ENCODE assay signal across 11 mouse cellular contexts in the genomic region with DNA sequence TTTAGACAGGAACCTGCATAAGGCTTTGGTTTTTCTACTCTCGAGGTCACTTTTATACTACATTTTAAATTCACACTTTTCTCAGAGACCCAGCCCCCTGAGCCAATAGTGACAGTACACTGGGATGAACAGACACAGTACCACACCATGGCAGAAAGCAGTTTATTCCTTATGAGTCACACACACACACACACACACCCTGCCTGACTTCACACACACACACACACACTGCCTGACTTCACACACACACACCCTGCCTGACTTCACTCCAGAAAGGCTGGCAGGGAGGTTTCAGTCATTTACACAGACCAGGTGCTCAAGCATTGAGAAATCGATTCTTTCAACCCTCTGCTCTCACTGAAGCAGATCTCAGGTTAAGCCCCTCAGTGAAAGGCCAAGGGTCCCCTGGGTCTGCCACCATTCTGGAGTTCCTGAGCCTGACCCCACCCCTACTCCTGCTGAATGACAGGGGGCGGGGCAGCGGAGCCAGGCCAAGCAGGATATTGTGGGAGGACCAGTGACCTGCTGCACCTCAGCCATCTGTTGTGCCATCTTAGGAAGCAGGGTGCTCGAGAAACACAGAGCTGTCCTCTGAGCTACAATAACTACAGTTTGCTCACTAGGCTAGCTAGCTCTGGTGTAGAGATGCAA. TPM values are rescaled to one million over a fixed set of nuclear protein-coding genes. Genes with fewer than 3 reads are reported as not detected.
DNase-seq lines count a peak whose midpoint lies in the region; ATAC-seq and TF ChIP-seq lines count a peak whose summit lies in the region.
"Had no signal": no experiment of that assay in that cellular context is flagged by ENCODE, and none has a peak within 500 bp of the region (broad histone marks: within the 10 kb centered on the region; RNA-seq: fewer than 3 reads in every experiment).

No protein-coding gene starts in this region.

- DNase-seq in forebrain, embryonic 11.5 days (ENCODE audit: low spot score): no peak
- DNase-seq in neural tube, embryonic 10.5 days (ENCODE audit: extremely low spot score, low spot score): peak; percentile 34
- no peak for DNase-seq in liver, postnatal 0 days
- no peak for DNase-seq in natural killer cell, adult 2 months (ENCODE audit: low spot score in 2 of 2)
- DNase-seq in frontal cortex, postnatal 10 days (ENCODE audit: low spot score in 2 of 2): no peak
- DNase-seq: cerebellum, adult 2 months; heart, postnatal 4 days had no signal

- no peak overlapping the region for H3K9ac ChIP-seq in forebrain, embryonic 11.5 days (ENCODE audit: low read length)
- no peak overlapping the region for H3K9ac ChIP-seq in forebrain, embryonic 16.5 days (replicated peaks; ENCODE audit: low read depth, low read length)
- no peak overlapping the region for H3K9ac ChIP-seq in neural tube, embryonic 15.5 days (replicated peaks)
- no peak overlapping the region for H3K9ac ChIP-seq in liver, postnatal 0 days (replicated peaks)

- H3K4me1 ChIP-seq in forebrain, embryonic 11.5 days (replicated peaks; ENCODE audit: control insufficient read depth, insufficient read depth, low read length): peaks cover 4% of the 10 kb centered on the region; the same call in 1 of the 2 replicates
- no peaks in the 10 kb centered on the region for H3K4me1 ChIP-seq in forebrain, embryonic 16.5 days (replicated peaks; ENCODE audit: control insufficient read depth, insufficient read depth, low read length)
- no peaks in the 10 kb centered on the region for H3K4me1 ChIP-seq in neural tube, embryonic 15.5 days
- H3K4me1 ChIP-seq in liver, postnatal 0 days (ENCODE audit: insufficient read depth): no peaks in the 10 kb centered on the region

- TF ChIP-seq CTCF in liver, postnatal 0 days (IDR thresholded peaks at IDR 0.05; ENCODE audit: low read depth): no peak

- no peak overlapping the region for H3K27ac ChIP-seq in forebrain, embryonic 11.5 days (ENCODE audit: low read depth, low read length)
- H3K27ac ChIP-seq in forebrain, embryonic 16.5 days (ENCODE audit: low read length): no peak overlapping the region
- H3K27ac ChIP-seq in neural tube, embryonic 15.5 days (replicated peaks): no peak overlapping the region
- H3K27ac ChIP-seq in liver, postnatal 0 days (ENCODE audit: low read depth): no peak overlapping the region

- no peaks in the 10 kb centered on the region for H3K36me3 ChIP-seq in forebrain, embryonic 11.5 days (ENCODE audit: control insufficient read depth, insufficient read depth, low read length)
- H3K36me3 ChIP-seq in forebrain, embryonic 16.5 days (ENCODE audit: control insufficient read depth, insufficient read depth): no peaks in the 10 kb centered on the region
- H3K36me3 ChIP-seq in neural tube, embryonic 15.5 days: no peaks in the 10 kb centered on the region
- peaks cover 5% of the 10 kb centered on the region for H3K36me3 ChIP-seq in liver, postnatal 0 days (replicated peaks; ENCODE audit: insufficient read depth, low read length)

- no peak for TF ChIP-seq EP300 in liver, postnatal 0 days (IDR thresholded peaks at IDR 0.05; ENCODE audit: low read depth)

- 35% methylated on average over 5 of the region's 5 CpGs for WGBS in forebrain, embryonic 11.5 days
- WGBS in forebrain, embryonic 16.5 days: 44% methylated on average over 5 of the region's 5 CpGs
- 60% methylated on average over 5 of the region's 5 CpGs for WGBS in neural tube, embryonic 15.5 days
- 64% methylated on average over 5 of the region's 5 CpGs for WGBS in liver, postnatal 0 days (ENCODE audit: insufficient replicate concordance)

- H3K4me3 ChIP-seq in forebrain, embryonic 11.5 days (ENCODE audit: low read depth, low read length): no peak overlapping the region
- H3K4me3 ChIP-seq in forebrain, embryonic 16.5 days (replicated peaks; ENCODE audit: low read length): no peak overlapping the region
- H3K4me3 ChIP-seq in neural tube, embryonic 15.5 days (replicated peaks): no peak overlapping the region
- H3K4me3 ChIP-seq in liver, postnatal 0 days (ENCODE audit: low read depth, low read length): no peak overlapping the region
- H3K4me3 ChIP-seq: myocyte had no signal

- no peaks in the 10 kb centered on the region for H3K9me3 ChIP-seq in forebrain, embryonic 11.5 days (ENCODE audit: control insufficient read depth, low read length)
- H3K9me3 ChIP-seq in forebrain, embryonic 16.5 days (ENCODE audit: control insufficient read depth, low read length): no peaks in the 10 kb centered on the region
- no peaks in the 10 kb centered on the region for H3K9me3 ChIP-seq in neural tube, embryonic 15.5 days (replicated peaks)
- no peaks in the 10 kb centered on the region for H3K9me3 ChIP-seq in liver, postnatal 0 days (ENCODE audit: low read length)

- H3K27me3 ChIP-seq in forebrain, embryonic 11.5 days (ENCODE audit: control insufficient read depth, insufficient read depth, low read length): no peaks in the 10 kb centered on the region
- H3K27me3 ChIP-seq in forebrain, embryonic 16.5 days (replicated peaks; ENCODE audit: control insufficient read depth, insufficient read depth, low read length): no peaks in the 10 kb centered on the region
- no peaks in the 10 kb centered on the region for H3K27me3 ChIP-seq in neural tube, embryonic 15.5 days (replicated peaks)
- H3K27me3 ChIP-seq in liver, postnatal 0 days (ENCODE audit: insufficient read depth, low read length): no peaks in the 10 kb centered on the region

- ATAC-seq in forebrain, embryonic 11.5 days (replicated peaks; ENCODE audit: low FRiP score): peak; percentile 65
- ATAC-seq in forebrain, embryonic 16.5 days: no peak
- ATAC-seq in neural tube, embryonic 15.5 days (ENCODE audit: low FRiP score): no peak
- peak; percentile 21; the same call in 1 of the 2 replicates for ATAC-seq in liver, postnatal 0 days
- no peak for ATAC-seq in erythroid progenitor cell, adult 5-6 weeks (replicated peaks; ENCODE audit: low FRiP score, poor library complexity, severe bottlenecking)

- no peak overlapping the region for H3K4me2 ChIP-seq in forebrain, embryonic 11.5 days (ENCODE audit: low read depth, low read length, severe bottlenecking)
- H3K4me2 ChIP-seq in forebrain, embryonic 16.5 days (ENCODE audit: low read length): no peak overlapping the region
- no peak overlapping the region for H3K4me2 ChIP-seq in neural tube, embryonic 15.5 days
- no peak overlapping the region for H3K4me2 ChIP-seq in liver, postnatal 0 days (ENCODE audit: low read depth, low read length)

RNA-seq across cellular contexts. Expression of gene Fam133b, which starts 16.5 kb away (rescaled TPM):
- 37.9 and 43.7 TPM in 2 replicates for polyA plus RNA-seq in forebrain, embryonic 11.5 days (2014; fragmentation: Nextera tagmentation; extraction: Ambion mirVana)
- polyA plus RNA-seq in forebrain, embryonic 16.5 days (2015; fragmentation: Nextera tagmentation; extraction: Ambion mirVana): 25.5 and 27.9 TPM in 2 replicates
- 21.9 and 23.6 TPM in 2 replicates for polyA plus RNA-seq in neural tube, embryonic 15.5 days (2015; fragmentation: Nextera tagmentation; extraction: Ambion mirVana)
- 10.6 and 11.1 TPM in 2 replicates for polyA plus RNA-seq in liver, postnatal 0 days (2015; fragmentation: Nextera tagmentation; extraction: Ambion mirVana)
- total RNA-seq in erythroid progenitor cell, adult 5-6 weeks (2015; ENCODE audit: low replicate concordance): 57.0 and 58.4 TPM in 2 replicates
- 102 and 153 TPM in 2 replicates for total RNA-seq in erythroid progenitor cell, adult 5-6 weeks (2017; ENCODE audit: low replicate concordance)

RNA-seq across cellular contexts. Expression of gene 1700109H08Rik, which starts 44.2 kb away (rescaled TPM):
- 3.9 and 4.9 TPM in 2 replicates for polyA plus RNA-seq in forebrain, embryonic 11.5 days (2014; fragmentation: Nextera tagmentation; extraction: Ambion mirVana)
- 2.2 and 3.5 TPM in 2 replicates for polyA plus RNA-seq in forebrain, embryonic 16.5 days (2015; fragmentation: Nextera tagmentation; extraction: Ambion mirVana)
- 2.4 and 2.7 TPM in 2 replicates for polyA plus RNA-seq in neural tube, embryonic 15.5 days (2015; fragmentation: Nextera tagmentation; extraction: Ambion mirVana)
- 0.32 and 0.65 TPM in 2 replicates for polyA plus RNA-seq in liver, postnatal 0 days (2015; fragmentation: Nextera tagmentation; extraction: Ambion mirVana)
- total RNA-seq in erythroid progenitor cell, adult 5-6 weeks (2015; ENCODE audit: low replicate concordance): 32.4 and 38.6 TPM in 2 replicates
- total RNA-seq in erythroid progenitor cell, adult 5-6 weeks (2017; ENCODE audit: low replicate concordance): 6.7 and 30.4 TPM in 2 replicates

Comparison
In these comparisons a context has a peak if more than half of its experiments do, and no peak if none do; other contexts are left out.
1. ATAC-seq: peak in forebrain, embryonic 11.5 days (single experiment) and liver, postnatal 0 days (single experiment); none in forebrain, embryonic 16.5 days (single experiment), neural tube, embryonic 15.5 days (single experiment) and erythroid progenitor cell, adult 5-6 weeks (single experiment).